Mouse (Mus musculus) hindbrain, embryonic 15.5 days (tissue): Measurements from ENCODE around the gene Mmadhc. TPM values are rescaled to one million over a fixed set of nuclear protein-coding genes. Genes with fewer than 3 reads are reported as not detected.

Source experiments
- ATAC-seq: fragments of 200-750 bp; cut with Nextera tagmentation; 2 replicates; pipeline ENCODE4 v1.8.0; 2017; ENCODE audit warnings: low read depth, moderate number of reproducible peaks, moderate TSS enrichment; ENCODE audit not compliant: low FRiP score
- H3K27ac ChIP-seq: fragments of 300-500 bp; sonication (generic); replicated peaks from 2 replicates; pipeline ENCODE4 v1.5.1; 2015; ENCODE audit warnings: mild to moderate bottlenecking, inconsistent platforms
- H3K27me3 ChIP-seq: fragments of 300-500 bp; sonication (generic); 2 replicates; pipeline ENCODE4 v1.6.1; 2015; ENCODE audit warnings: control low read depth, inconsistent platforms
- H3K36me3 ChIP-seq: fragments of 300-500 bp; sonication (generic); 2 replicates; pipeline ENCODE4 v1.6.1; 2015; ENCODE audit warnings: control low read depth, inconsistent platforms
- H3K4me1 ChIP-seq: fragments of 300-500 bp; sonication (generic); replicated peaks from 2 replicates; pipeline ENCODE4 v1.6.1; 2015; ENCODE audit warnings: control low read depth, inconsistent platforms
- H3K4me2 ChIP-seq: fragments of 300-500 bp; sonication (generic); 2 replicates; pipeline ENCODE4 v1.6.1; 2015; ENCODE audit warnings: moderate library complexity, mild to moderate bottlenecking, inconsistent platforms
- H3K4me3 ChIP-seq: fragments of 300-500 bp; sonication (generic); 2 replicates; pipeline ENCODE4 v1.5.1; 2015; ENCODE audit warnings: mild to moderate bottlenecking, inconsistent platforms
- H3K9ac ChIP-seq: fragments of 300-500 bp; sonication (generic); 2 replicates; pipeline ENCODE4 v1.6.1; 2015; ENCODE audit warnings: inconsistent platforms
- H3K9me3 ChIP-seq: fragments of 300-500 bp; sonication (generic); 2 replicates; pipeline ENCODE4 v1.6.1; 2016; ENCODE audit warnings: control low read depth, inconsistent platforms
- WGBS: fragments of 180-500 bp; shearing (Covaris S2); methylation state at CpG from one replicate; pipeline ENCODE4 v1.1.7; 2015; 5-methylcytosine and 5-hydroxymethylcytosine counted together
- polyA plus RNA-seq: library from polyadenylated mRNA; unstranded; fragments of >200 nt; fragmentation: Nextera tagmentation; extraction: Ambion mirVana; gene quantifications from 2 replicates; pipeline ENCODE4 v1.2.1, GENCODE M21; 2015

Mmadhc gene
- polyA plus RNA-seq, result 128 and 139 TPM in 2 replicates

DNA sequence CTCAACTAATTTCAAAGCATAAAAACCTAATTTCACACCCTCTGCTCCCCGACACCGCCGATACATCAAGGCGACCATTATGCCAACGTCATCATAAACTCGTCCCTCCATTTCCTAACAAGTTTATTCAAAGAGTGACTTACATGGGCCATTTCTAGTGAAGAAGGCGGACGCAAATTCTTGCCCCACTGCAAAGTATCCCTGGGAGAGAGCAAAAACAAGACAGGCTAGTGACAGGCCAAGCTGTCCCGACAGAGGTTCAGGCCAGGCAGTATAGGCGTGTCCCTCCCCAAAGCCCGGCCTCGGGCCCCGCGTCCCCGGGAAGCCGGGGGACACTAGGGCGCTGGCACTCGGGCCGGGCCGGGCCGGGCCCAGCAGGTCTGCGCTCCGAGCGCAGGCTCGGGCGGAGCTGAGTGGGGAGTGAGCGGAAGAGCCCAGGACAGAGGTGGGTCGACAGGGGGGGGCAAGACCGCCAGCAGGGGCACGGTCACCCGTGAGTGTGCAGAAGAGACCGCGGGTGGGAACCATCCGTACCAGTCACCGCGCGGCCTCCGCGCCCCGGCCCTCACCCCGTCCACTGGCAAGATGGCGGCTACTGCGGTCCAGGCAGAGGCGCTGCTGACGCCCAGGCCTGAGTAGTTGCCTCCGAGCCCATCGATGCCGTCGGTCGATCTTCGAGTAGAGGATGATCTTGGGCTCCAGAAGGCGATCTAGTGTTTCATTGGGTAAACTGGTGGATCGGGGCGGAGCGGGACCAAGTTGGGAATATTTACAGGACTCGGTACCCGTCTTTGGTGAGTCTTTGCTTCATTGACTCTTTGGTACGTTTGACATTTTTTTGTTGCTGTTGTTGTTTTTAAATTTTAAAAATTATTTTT, at the start of gene Mmadhc:
Gene Mmadhc, minus strand, starts transcription at position 693 of the 878 bp plus-strand sequence.
- Histone ChIP-seq H3K4me3 (peak within 1 kb of the TSS; percentile 97), H3K4me1 (peaks cover 27% of the 10 kb centered on the region), H3K4me2 (peak within 1 kb of the TSS; percentile 84), H3K36me3 (no peaks in the 10 kb centered on the region), H3K9ac (peak within 1 kb of the TSS; percentile 87), H3K27ac (peak within 1 kb of the TSS; percentile 93), H3K27me3 (no peaks in the 10 kb centered on the region), H3K9me3 (no peaks in the 10 kb centered on the region)
- under 1% methylated on average over 58 of the region's 58 CpGs for WGBS
- peak; percentile 96 for ATAC-seq

- 86% methylated on average over 8 of the region's 8 CpGs for whole genome bisulfite sequencing
- Histone ChIP-seq H3K9ac (no peak overlapping the region), H3K4me2 (no peak overlapping the region), H3K27me3 (no peaks in the 10 kb centered on the region), H3K36me3 (no peaks in the 10 kb centered on the region), H3K4me3 (no peak overlapping the region), H3K4me1 (no peaks in the 10 kb centered on the region), H3K9me3 (no peaks in the 10 kb centered on the region), H3K27ac (no peak overlapping the region)
- no peak for ATAC-seq
Observed at GRCm38 (mm10) chr2:50343598-50343997, 47.0 kb upstream of the Mmadhc start.

GRCm38 (mm10) chr2:50339061-50339460, 42.5 kb upstream of the Mmadhc start:
- Histone ChIP-seq H3K4me1 (no peaks in the 10 kb centered on the region), H3K4me2 (no peak overlapping the region), H3K36me3 (no peaks in the 10 kb centered on the region), H3K27me3 (no peaks in the 10 kb centered on the region), H3K9me3 (no peaks in the 10 kb centered on the region), H3K27ac (no peak overlapping the region), H3K9ac (no peak overlapping the region), H3K4me3 (no peak overlapping the region)
- WGBS, result 78% methylated on average over 3 of the region's 3 CpGs
- no peak for ATAC-seq

- WGBS, result 52% methylated on average over 1 of the region's 1 CpGs
- Histone ChIP-seq H3K27ac (no peak overlapping the region), H3K4me1 (no peaks in the 10 kb centered on the region), H3K36me3 (no peaks in the 10 kb centered on the region), H3K4me3 (no peak overlapping the region), H3K9me3 (no peaks in the 10 kb centered on the region), H3K4me2 (no peak overlapping the region), H3K27me3 (no peaks in the 10 kb centered on the region), H3K9ac (no peak overlapping the region)
- ATAC-seq, result no peak
Observed at GRCm38 (mm10) chr2:50337596-50337995, 41.0 kb upstream of the Mmadhc start.

GRCm38 (mm10) chr2:50331716-50332270, 35.2 kb upstream of the Mmadhc start:
- ATAC-seq, result no peak
- WGBS, result 26% methylated on average over 5 of the region's 5 CpGs
- Histone ChIP-seq H3K4me3 (no peak overlapping the region), H3K27ac (no peak overlapping the region), H3K27me3 (no peaks in the 10 kb centered on the region), H3K9ac (no peak overlapping the region), H3K4me1 (peaks cover 7% of the 10 kb centered on the region; the same call in 1 of the 2 replicates), H3K36me3 (no peaks in the 10 kb centered on the region), H3K4me2 (no peak overlapping the region), H3K9me3 (no peaks in the 10 kb centered on the region)

GRCm38 (mm10) chr2:50328181-50328580, 31.6 kb upstream of the Mmadhc start:
- Histone ChIP-seq H3K27me3 (no peaks in the 10 kb centered on the region), H3K9ac (no peak overlapping the region), H3K4me3 (no peak overlapping the region), H3K4me2 (no peak overlapping the region), H3K4me1 (peaks cover 7% of the 10 kb centered on the region; the same call in 1 of the 2 replicates), H3K27ac (no peak overlapping the region), H3K9me3 (no peaks in the 10 kb centered on the region), H3K36me3 (no peaks in the 10 kb centered on the region)
- no peak for ATAC-seq
- WGBS, result 80% methylated on average over 4 of the region's 4 CpGs

GRCm38 (mm10) chr2:50324799-50325198, 28.2 kb upstream of the Mmadhc start:
- H3K9me3 ChIP-seq, result no peaks in the 10 kb centered on the region
- no peak overlapping the region for H3K4me2 ChIP-seq
- no peak overlapping the region for H3K27ac ChIP-seq
- H3K4me3 ChIP-seq, result no peak overlapping the region
- H3K36me3 ChIP-seq, result no peaks in the 10 kb centered on the region
- no peaks in the 10 kb centered on the region for H3K27me3 ChIP-seq
- H3K9ac ChIP-seq, result no peak overlapping the region
- no peaks in the 10 kb centered on the region for H3K4me1 ChIP-seq
- ATAC-seq, result no peak
- 75% methylated on average over 7 of the region's 7 CpGs for WGBS

DNA sequence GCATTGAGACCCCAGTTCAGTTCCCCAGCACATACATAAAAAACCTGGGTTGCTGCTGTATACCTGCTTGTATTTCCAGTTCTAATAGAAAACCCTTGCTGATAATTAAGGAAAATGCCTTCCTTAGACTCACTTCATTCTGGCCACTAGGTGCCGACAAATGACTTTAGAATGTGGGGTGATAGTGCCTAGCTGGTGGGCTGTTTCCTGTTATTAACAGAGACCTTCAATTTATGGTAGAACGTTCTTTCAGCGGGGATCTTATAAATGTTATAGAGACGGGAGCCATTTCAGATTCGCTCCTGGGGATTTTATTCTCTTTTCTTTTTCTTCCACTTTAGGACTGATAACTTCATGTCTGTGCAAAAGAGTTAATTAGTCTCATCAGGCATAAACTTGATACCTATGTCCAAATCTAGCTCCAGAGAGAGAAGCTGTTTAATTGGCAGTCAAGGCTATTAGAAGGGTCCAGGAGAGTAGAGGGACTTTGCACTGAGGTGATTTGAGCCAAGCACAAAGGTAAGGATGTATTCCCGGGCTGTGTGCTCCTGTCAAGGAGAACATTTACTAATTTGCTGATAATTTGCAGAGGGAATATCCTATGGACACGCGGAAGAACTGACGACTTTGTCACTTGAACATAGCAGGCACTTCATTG, 10.2 kb upstream of the Mmadhc start:
- H3K4me1 ChIP-seq, result peaks cover 5% of the 10 kb centered on the region
- no peak overlapping the region for H3K4me3 ChIP-seq
- peak overlapping the region; percentile 36 for H3K4me2 ChIP-seq
- no peak overlapping the region for H3K27ac ChIP-seq
- H3K9me3 ChIP-seq, result no peaks in the 10 kb centered on the region
- no peaks in the 10 kb centered on the region for H3K27me3 ChIP-seq
- ATAC-seq, result peak; percentile 81; the same call in 1 of the 2 replicates
- 34% methylated on average over 9 of the region's 9 CpGs for WGBS
- no peak overlapping the region for H3K9ac ChIP-seq
- no peaks in the 10 kb centered on the region for H3K36me3 ChIP-seq

- WGBS, result 53% methylated on average over 1 of the region's 1 CpGs
- peak; percentile 64; the same call in 1 of the 2 replicates for ATAC-seq
- no peaks in the 10 kb centered on the region for H3K9me3 ChIP-seq
- no peaks in the 10 kb centered on the region for H3K27me3 ChIP-seq
- no peaks in the 10 kb centered on the region for H3K36me3 ChIP-seq
- no peak overlapping the region for H3K9ac ChIP-seq
- H3K27ac ChIP-seq, result no peak overlapping the region
- peaks cover 5% of the 10 kb centered on the region for H3K4me1 ChIP-seq
- no peak overlapping the region for H3K4me3 ChIP-seq
- no peak overlapping the region for H3K4me2 ChIP-seq
Observed at GRCm38 (mm10) chr2:50304824-50305577, 8.4 kb upstream of the Mmadhc start.

- Histone ChIP-seq H3K9ac (no peak overlapping the region), H3K9me3 (no peaks in the 10 kb centered on the region), H3K4me2 (peak overlapping the region; percentile 84), H3K27ac (no peak overlapping the region), H3K4me1 (peaks cover 27% of the 10 kb centered on the region), H3K27me3 (no peaks in the 10 kb centered on the region), H3K36me3 (no peaks in the 10 kb centered on the region), H3K4me3 (peak overlapping the region; percentile 97)
- WGBS, result under 1% methylated on average over 9 of the region's 9 CpGs
- ATAC-seq, result peak; percentile 24; the same call in 1 of the 2 replicates
Observed at GRCm38 (mm10) chr2:50296987-50297350, 368 bp upstream of the Mmadhc start.

DNA sequence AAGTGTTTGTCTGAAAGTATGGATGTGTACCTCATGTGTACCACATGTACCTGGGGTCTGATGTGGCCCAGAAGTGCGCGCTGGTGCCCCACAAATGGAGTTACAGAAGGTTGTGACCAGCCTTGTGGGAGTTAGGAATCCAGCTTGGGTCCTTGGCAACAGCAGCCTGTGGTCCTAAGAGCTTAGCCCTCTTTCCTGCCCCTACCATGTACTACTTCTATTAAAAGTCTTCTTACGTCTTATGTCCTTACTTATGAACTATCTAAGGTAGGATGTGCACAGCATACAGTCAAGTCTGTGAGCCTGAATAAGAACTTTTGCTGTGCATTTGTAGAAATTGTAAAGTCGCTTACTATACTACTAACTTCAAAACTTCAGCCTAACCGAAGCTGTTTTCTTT, 1.0 kb downstream of the Mmadhc start:
- Histone ChIP-seq H3K4me1 (peaks cover 27% of the 10 kb centered on the region), H3K27ac (no peak overlapping the region), H3K36me3 (peaks cover 7% of the 10 kb centered on the region), H3K9ac (peak overlapping the region; percentile 87), H3K27me3 (no peaks in the 10 kb centered on the region), H3K4me2 (peak overlapping the region; percentile 84), H3K9me3 (no peaks in the 10 kb centered on the region), H3K4me3 (peak overlapping the region; percentile 97)
- WGBS, result 40% methylated on average over 5 of the region's 5 CpGs
- no peak for ATAC-seq
